Mouse (Mus musculus) MEL (cell line): ENCODE measurements at regions not wholly inside any gene's neighbourhood (a gene's known extent, or its start where the extent isn't known, plus 50 kb on each side); places are given as distances from the start of the nearest gene placed in this dataset.

Experiments used
- DNase-seq: peaks from one replicate; pipeline ENCODE4 v3.0.0; 2011; ENCODE audit warnings: low read depth, low spot score
- H3K27ac ChIP-seq: 2 replicates; pipeline ENCODE4 v1.5.1; 2012; ENCODE audit warnings: low read depth, mild to moderate bottlenecking, control low read depth, low read length, moderate library complexity; ENCODE audit not compliant: control insufficient read depth
- H3K27me3 ChIP-seq, 2 experiments: fragments of 150-350 bp in 1 of 2; sonication (generic) in 1 of 2; 2 replicates each; pipeline ENCODE4 v1.6.1; 2012; ENCODE audit warnings: low read length in 2 of 2, mild to moderate bottlenecking in 2 of 2, improper control_type of control experiment in 1 of 2, moderate library complexity in 1 of 2; ENCODE audit not compliant: insufficient read depth in 2 of 2, control insufficient read depth in 1 of 2
- H3K36me3 ChIP-seq, 2 experiments: 2 replicates each; pipeline ENCODE4 v1.6.1; 2012 to 2014; ENCODE audit warnings: low read length in 2 of 2, improper control_type of control experiment in 1 of 2, inconsistent platforms in 1 of 2, mild to moderate bottlenecking in 1 of 2; ENCODE audit not compliant: insufficient read depth in 2 of 2, control insufficient read depth in 1 of 2
- H3K4me1 ChIP-seq, 2 experiments: fragments of 150-350 bp in 1 of 2; sonication (generic) in 1 of 2; 2 replicates each; pipeline ENCODE4 v1.6.1; 2012; ENCODE audit warnings: low read length in 2 of 2, improper control_type of control experiment in 1 of 2, mild to moderate bottlenecking in 1 of 2; ENCODE audit not compliant: insufficient read depth in 2 of 2, control insufficient read depth in 1 of 2
- H3K4me3 ChIP-seq, 2 experiments: fragments of 150-350 bp in 1 of 2; sonication (generic) in 1 of 2; 2 replicates each; pipeline ENCODE4 v1.5.1; 2012; ENCODE audit warnings: low read depth in 2 of 2, low read length in 2 of 2, mild to moderate bottlenecking in 2 of 2, moderate library complexity in 2 of 2, control low read depth in 1 of 2, improper control_type of control experiment in 1 of 2; ENCODE audit not compliant: control insufficient read depth in 1 of 2, insufficient read depth in 1 of 2
- H3K79me2 ChIP-seq: 2 replicates; pipeline ENCODE4 v1.6.1; 2012; ENCODE audit warnings: mild to moderate bottlenecking, low read length, moderate library complexity; ENCODE audit not compliant: control insufficient read depth, poor library complexity, insufficient read depth
- H3K9ac ChIP-seq: 2 replicates; pipeline ENCODE4 v1.6.1; 2012; ENCODE audit warnings: low read depth, mild to moderate bottlenecking, control low read depth, low read length, moderate library complexity; ENCODE audit not compliant: control insufficient read depth, poor library complexity, severe bottlenecking
- H3K9me3 ChIP-seq: fragments of 150-350 bp; sonication (generic); replicated peaks from 2 replicates; pipeline ENCODE4 v1.6.1; 2012; ENCODE audit warnings: mild to moderate bottlenecking, low read length, improper control_type of control experiment, moderate library complexity; ENCODE audit not compliant: insufficient read depth
- BHLHE40 ChIP-seq: IDR thresholded peaks from 2 replicates; pipeline ENCODE4 v1.6.1; 2012; ENCODE audit warnings: low read depth, mild to moderate bottlenecking, inconsistent platforms, low read length, improper control_type of control experiment, borderline replicate concordance
- CHD2 ChIP-seq: IDR thresholded peaks from 2 replicates; pipeline ENCODE4 v1.6.1; 2011; ENCODE audit warnings: low read length, improper control_type of control experiment
- CTCF ChIP-seq, 3 experiments: IDR thresholded peaks in 2 of 3; conservative IDR thresholded peaks in 1 of 3; 2 replicates each; pipeline ENCODE4 v1.5.1; 2011 to 2012; ENCODE audit warnings: low read length in 3 of 3, low read depth in 2 of 3, mild to moderate bottlenecking in 2 of 3, improper control_type of control experiment in 1 of 3, inconsistent platforms in 1 of 3, mixed read lengths in 1 of 3, moderate library complexity in 1 of 3; ENCODE audit not compliant: control insufficient read depth in 1 of 3, insufficient read depth in 1 of 3, poor library complexity in 1 of 3, severe bottlenecking in 1 of 3
- E2F4 ChIP-seq: IDR thresholded peaks from 2 replicates; pipeline ENCODE4 v1.6.1; 2011; ENCODE audit warnings: low read depth, low read length, improper control_type of control experiment, borderline replicate concordance
- ELF1 ChIP-seq: IDR thresholded peaks from 2 replicates; pipeline ENCODE4 v1.6.1; 2014; ENCODE audit warnings: low read depth, mild to moderate bottlenecking, inconsistent platforms, low read length, improper control_type of control experiment, moderate library complexity
- EP300 ChIP-seq, 2 experiments: IDR thresholded peaks; 2 replicates each; pipeline ENCODE4 v1.6.1; 2011; ENCODE audit warnings: improper control_type of control experiment in 2 of 2, low read length in 2 of 2, low read depth in 1 of 2, mild to moderate bottlenecking in 1 of 2
- GABPA ChIP-seq: IDR thresholded peaks from 2 replicates; pipeline ENCODE4 v1.6.1; 2012; ENCODE audit warnings: low read depth, mild to moderate bottlenecking, inconsistent platforms, low read length, improper control_type of control experiment, moderate library complexity
- GATA1 ChIP-seq: IDR thresholded peaks from 2 replicates; pipeline ENCODE4 v1.6.1; 2011; ENCODE audit warnings: low read depth, low read length, improper control_type of control experiment
- JUND ChIP-seq: IDR thresholded peaks from 2 replicates; pipeline ENCODE4 v1.6.1; 2011; ENCODE audit warnings: low read depth, mild to moderate bottlenecking, improper control_type of control experiment, low read length
- MAX ChIP-seq: IDR thresholded peaks from 2 replicates; pipeline ENCODE4 v1.6.1; 2011; ENCODE audit warnings: low read length, improper control_type of control experiment
- MAZ ChIP-seq: IDR thresholded peaks from 2 replicates; pipeline ENCODE4 v1.6.1; 2012; ENCODE audit warnings: low read depth, mild to moderate bottlenecking, inconsistent platforms, low read length, improper control_type of control experiment
- MXI1 ChIP-seq: IDR thresholded peaks from 2 replicates; pipeline ENCODE4 v1.6.1; 2011; ENCODE audit warnings: mild to moderate bottlenecking, low read depth, low read length, improper control_type of control experiment
- MYB ChIP-seq: IDR thresholded peaks from 2 replicates; pipeline ENCODE4 v1.6.1; 2011; ENCODE audit warnings: mild to moderate bottlenecking, low read depth, low read length, improper control_type of control experiment
- MYC ChIP-seq: IDR thresholded peaks from 2 replicates; pipeline ENCODE4 v1.6.1; 2011; ENCODE audit warnings: low read depth, mild to moderate bottlenecking, low read length, improper control_type of control experiment, moderate library complexity
- NRF1 ChIP-seq: IDR thresholded peaks from 2 replicates; pipeline ENCODE4 v1.6.1; 2014; ENCODE audit warnings: low read depth, mild to moderate bottlenecking, inconsistent platforms, low read length, improper control_type of control experiment, moderate library complexity; ENCODE audit not compliant: poor library complexity, insufficient read depth, severe bottlenecking
- POLR2A ChIP-seq, 2 experiments: IDR thresholded peaks; 2 replicates each; pipeline ENCODE4 v1.6.1; 2011 to 2012; ENCODE audit warnings: low read length in 2 of 2, mild to moderate bottlenecking in 2 of 2, control low read depth in 1 of 2, improper control_type of control experiment in 1 of 2, low read depth in 1 of 2, moderate library complexity in 1 of 2; ENCODE audit not compliant: control insufficient read depth in 1 of 2, insufficient read depth in 1 of 2, poor library complexity in 1 of 2
- POLR2AphosphoS2 ChIP-seq: IDR thresholded peaks from 2 replicates; pipeline ENCODE4 v1.6.1; 2011; ENCODE audit warnings: low read length, improper control_type of control experiment
- POLR2AphosphoS5 ChIP-seq: IDR thresholded peaks from 2 replicates; pipeline ENCODE4 v1.6.1; 2012; ENCODE audit warnings: low read depth, borderline replicate concordance, mild to moderate bottlenecking, inconsistent platforms, low read length, moderate library complexity, mixed read lengths
- RAD21 ChIP-seq: IDR thresholded peaks from 2 replicates; pipeline ENCODE4 v1.6.1; 2011; ENCODE audit warnings: mild to moderate bottlenecking, low read depth, low read length, improper control_type of control experiment
- RCOR1 ChIP-seq: IDR thresholded peaks from 2 replicates; pipeline ENCODE4 v1.6.1; 2012; ENCODE audit warnings: low read depth, mild to moderate bottlenecking, inconsistent platforms, low read length, improper control_type of control experiment
- SIN3A ChIP-seq: IDR thresholded peaks from 2 replicates; pipeline ENCODE4 v1.6.1; 2012; ENCODE audit warnings: low read length, improper control_type of control experiment, inconsistent platforms
- TBP ChIP-seq: IDR thresholded peaks from 2 replicates; pipeline ENCODE4 v1.8.0; 2011; ENCODE audit warnings: low read depth, low read length, improper control_type of control experiment
- TCF12 ChIP-seq: IDR thresholded peaks from 2 replicates; pipeline ENCODE4 v1.6.1; 2014; ENCODE audit warnings: low read depth, mild to moderate bottlenecking, inconsistent platforms, low read length, improper control_type of control experiment, moderate library complexity
- USF1 ChIP-seq: IDR thresholded peaks from 2 replicates; pipeline ENCODE4 v1.6.1; 2014; ENCODE audit warnings: low read depth, mild to moderate bottlenecking, inconsistent platforms, low read length, improper control_type of control experiment, moderate library complexity
- ZC3H11A ChIP-seq: IDR thresholded peaks from 2 replicates; pipeline ENCODE4 v1.6.1; 2012; ENCODE audit warnings: low read depth, mild to moderate bottlenecking, inconsistent platforms, low read length, improper control_type of control experiment
- ZNF384 ChIP-seq: IDR thresholded peaks from 2 replicates; pipeline ENCODE4 v1.6.1; 2012; ENCODE audit warnings: low read depth, mild to moderate bottlenecking, inconsistent platforms, low read length, improper control_type of control experiment

- Histone ChIP-seq H3K79me2 (no peaks in the 10 kb centered on the region), H3K27me3 (no peaks in the 10 kb centered on the region), H3K36me3 (no peaks in the 10 kb centered on the region), H3K9ac (no peak overlapping the region), H3K27ac (no peak overlapping the region), H3K4me3 (no peak overlapping the region), H3K4me1 (no peaks in the 10 kb centered on the region), H3K9me3 (no peaks in the 10 kb centered on the region)
- no peak for TF ChIP-seq JUND
- no peak for TF ChIP-seq MXI1
- TF ChIP-seq BHLHE40 = no peak
- no peak for TF ChIP-seq GATA1
- no peak for TF ChIP-seq POLR2AphosphoS5
- TF ChIP-seq SIN3A = no peak
- no peak for DNase-seq
These were observed 303.3 kb downstream of the Prdm2 start for GRCm38 (mm10) chr4:142909355-142909947.

- Histone ChIP-seq H3K79me2 (no peaks in the 10 kb centered on the region), H3K36me3 (no peaks in the 10 kb centered on the region), H3K27ac (no peak overlapping the region), H3K27me3 (no peaks in the 10 kb centered on the region), H3K9me3 (no peaks in the 10 kb centered on the region), H3K4me1 (no peaks in the 10 kb centered on the region), H3K4me3 (no peak overlapping the region), H3K9ac (no peak overlapping the region)
- TF ChIP-seq EP300 (IDR thresholded peaks at IDR 0.05; ENCODE audit: low read depth in 1 of 2, low read length in 2 of 2) = no peak
- no peak for TF ChIP-seq BHLHE40
- no peak for TF ChIP-seq E2F4
- TF ChIP-seq USF1 = no peak
- TF ChIP-seq CTCF (IDR thresholded peaks at IDR 0.05 in 2 of 3, conservative IDR thresholded peaks at IDR 0.05 in 1 of 3; ENCODE audit: control insufficient read depth in 1 of 3, insufficient read depth in 1 of 3, low read depth in 2 of 3, low read length in 3 of 3, poor library complexity in 1 of 3, severe bottlenecking in 1 of 3) = no peak
- no peak for TF ChIP-seq POLR2AphosphoS2
- no peak for TF ChIP-seq TCF12
- no peak for TF ChIP-seq ELF1
- no peak for TF ChIP-seq JUND
- no peak for TF ChIP-seq RCOR1
- no peak for TF ChIP-seq GABPA
- no peak for DNase-seq
These were observed 304.0 kb downstream of the Prdm2 start for GRCm38 (mm10) chr4:142908782-142909181.

DNA sequence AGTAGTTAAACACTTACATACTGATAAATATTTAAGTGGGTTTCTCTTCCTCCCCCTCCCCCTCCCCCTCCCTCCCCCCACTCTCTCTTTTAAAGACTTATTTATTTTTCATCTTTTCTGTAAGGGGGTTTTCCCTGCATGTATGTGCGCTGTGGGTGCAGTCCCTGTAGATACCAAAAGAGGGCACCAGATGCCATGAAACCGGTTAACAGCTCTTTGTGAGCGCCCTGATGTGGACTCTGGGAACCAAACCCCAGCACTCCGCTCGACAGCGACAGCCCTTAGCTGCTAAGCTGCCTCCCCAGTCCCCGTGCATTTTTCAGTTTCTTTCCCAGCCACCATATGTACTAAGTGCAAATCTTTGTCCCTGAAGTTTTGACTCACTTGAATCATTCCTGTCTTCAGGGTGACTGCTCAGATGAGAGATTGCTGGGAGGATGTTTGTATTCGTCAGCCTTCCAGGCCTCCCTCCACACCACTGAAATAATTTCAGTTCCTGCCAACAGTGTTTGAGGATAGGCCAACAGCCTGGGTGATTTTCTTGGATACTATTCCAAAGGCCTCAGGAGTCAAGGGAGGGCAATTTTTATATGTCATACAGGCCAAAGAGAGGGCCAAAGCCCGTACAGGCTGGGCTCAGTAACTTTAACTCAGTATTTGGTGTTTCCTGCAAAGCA, 309.3 kb downstream of the Prdm2 start:
- Histone ChIP-seq H3K4me1 (no peaks in the 10 kb centered on the region), H3K79me2 (no peaks in the 10 kb centered on the region), H3K4me3 (no peak overlapping the region), H3K27me3 (no peaks in the 10 kb centered on the region), H3K27ac (no peak overlapping the region), H3K9me3 (no peaks in the 10 kb centered on the region), H3K36me3 (no peaks in the 10 kb centered on the region), H3K9ac (no peak overlapping the region)
- TF ChIP-seq POLR2A (IDR thresholded peaks at IDR 0.05; ENCODE audit: control insufficient read depth in 1 of 2, insufficient read depth in 1 of 2, low read depth in 1 of 2, low read length in 2 of 2, poor library complexity in 1 of 2) = no peak
- no peak for TF ChIP-seq USF1
- no peak for TF ChIP-seq SIN3A
- TF ChIP-seq CTCF (IDR thresholded peaks at IDR 0.05 in 2 of 3, conservative IDR thresholded peaks at IDR 0.05 in 1 of 3; ENCODE audit: control insufficient read depth in 1 of 3, insufficient read depth in 1 of 3, low read depth in 2 of 3, low read length in 3 of 3, poor library complexity in 1 of 3, severe bottlenecking in 1 of 3) = peak in 2 of 3 experiments; percentile 16; a peak in 2 of 6 replicates
- TF ChIP-seq ZNF384 = no peak
- no peak for TF ChIP-seq EP300 (IDR thresholded peaks at IDR 0.05; ENCODE audit: low read depth in 1 of 2, low read length in 2 of 2)
- peak; percentile 10 for TF ChIP-seq RAD21
- TF ChIP-seq NRF1 = no peak
- no peak for TF ChIP-seq MYB
- no peak for TF ChIP-seq MYC
- no peak for TF ChIP-seq MAX
- no peak for TF ChIP-seq CHD2
- no peak for TF ChIP-seq MAZ
- no peak for TF ChIP-seq TBP
- no peak for TF ChIP-seq ZC3H11A
- TF ChIP-seq POLR2AphosphoS5 = no peak
- DNase-seq = peak; percentile 3
